Mouse (Mus musculus): ENCODE results near the gene Ccnb2.

Gene Ccnb2

DNA sequence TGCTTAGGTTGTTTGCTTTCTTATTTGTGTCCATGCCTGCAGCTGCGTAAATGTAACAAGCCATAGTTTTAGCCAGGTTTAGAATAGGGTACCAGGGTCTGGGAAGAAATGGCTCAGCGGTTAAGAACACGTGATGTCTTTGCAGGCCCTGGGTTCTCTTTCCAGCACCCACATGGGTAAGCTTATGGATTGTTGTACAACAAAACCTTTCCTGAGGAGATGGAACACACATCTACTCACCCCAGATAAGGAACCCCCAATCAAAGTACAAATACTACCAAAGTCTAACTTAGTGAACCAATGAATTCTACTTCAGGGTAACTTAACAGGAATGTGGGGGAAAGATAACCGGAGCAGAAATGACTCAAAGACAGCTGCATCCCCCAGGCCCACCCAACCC is 36.9 kb downstream of the Ccnb2 start:
- DNase-seq (ENCODE audit: low read depth), result no peak

DNA sequence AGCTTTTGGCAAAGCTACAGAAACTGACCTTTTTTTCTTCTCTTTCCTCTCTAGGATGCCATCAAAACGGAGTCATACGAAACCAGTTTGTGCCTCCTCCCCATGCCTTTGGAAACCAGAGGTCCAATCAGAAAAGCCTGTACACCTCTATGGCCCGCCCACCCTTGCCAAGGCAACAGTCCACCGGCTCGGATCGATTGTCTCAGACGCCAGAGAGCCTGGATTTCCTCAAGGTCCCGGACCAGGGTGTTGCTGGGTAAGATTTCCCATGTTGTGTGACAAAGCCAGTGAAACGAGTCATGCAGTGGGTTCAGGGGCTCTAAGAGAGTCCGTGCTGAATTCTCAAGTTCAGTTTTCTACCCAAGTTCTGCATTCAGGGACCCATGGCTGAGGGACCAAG is 37.6 kb downstream of the Ccnb2 start:
- no peak for DNase-seq (ENCODE audit: low read depth)

DNA sequence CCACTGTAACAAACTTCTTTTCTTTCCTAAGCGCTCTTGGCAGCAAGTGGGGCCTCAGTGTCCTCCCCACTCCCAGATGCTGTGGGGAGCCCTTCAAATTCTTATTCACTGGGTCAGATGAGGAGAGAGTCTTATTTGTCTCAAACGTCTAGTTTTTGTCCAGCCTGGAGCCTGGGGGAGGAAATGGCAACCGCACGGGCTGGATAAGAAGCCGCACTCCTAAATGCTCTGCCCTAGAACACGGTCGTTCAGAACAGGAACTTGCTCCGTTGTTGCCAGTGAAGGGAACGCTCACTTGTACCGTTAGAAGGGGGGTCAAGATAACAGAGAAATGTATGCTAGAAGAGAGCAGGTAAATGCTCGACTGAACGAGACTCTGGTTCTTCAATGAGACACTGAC is 39.3 kb downstream of the Ccnb2 start:
- no peak for DNase-seq (ENCODE audit: low read depth)

DNA sequence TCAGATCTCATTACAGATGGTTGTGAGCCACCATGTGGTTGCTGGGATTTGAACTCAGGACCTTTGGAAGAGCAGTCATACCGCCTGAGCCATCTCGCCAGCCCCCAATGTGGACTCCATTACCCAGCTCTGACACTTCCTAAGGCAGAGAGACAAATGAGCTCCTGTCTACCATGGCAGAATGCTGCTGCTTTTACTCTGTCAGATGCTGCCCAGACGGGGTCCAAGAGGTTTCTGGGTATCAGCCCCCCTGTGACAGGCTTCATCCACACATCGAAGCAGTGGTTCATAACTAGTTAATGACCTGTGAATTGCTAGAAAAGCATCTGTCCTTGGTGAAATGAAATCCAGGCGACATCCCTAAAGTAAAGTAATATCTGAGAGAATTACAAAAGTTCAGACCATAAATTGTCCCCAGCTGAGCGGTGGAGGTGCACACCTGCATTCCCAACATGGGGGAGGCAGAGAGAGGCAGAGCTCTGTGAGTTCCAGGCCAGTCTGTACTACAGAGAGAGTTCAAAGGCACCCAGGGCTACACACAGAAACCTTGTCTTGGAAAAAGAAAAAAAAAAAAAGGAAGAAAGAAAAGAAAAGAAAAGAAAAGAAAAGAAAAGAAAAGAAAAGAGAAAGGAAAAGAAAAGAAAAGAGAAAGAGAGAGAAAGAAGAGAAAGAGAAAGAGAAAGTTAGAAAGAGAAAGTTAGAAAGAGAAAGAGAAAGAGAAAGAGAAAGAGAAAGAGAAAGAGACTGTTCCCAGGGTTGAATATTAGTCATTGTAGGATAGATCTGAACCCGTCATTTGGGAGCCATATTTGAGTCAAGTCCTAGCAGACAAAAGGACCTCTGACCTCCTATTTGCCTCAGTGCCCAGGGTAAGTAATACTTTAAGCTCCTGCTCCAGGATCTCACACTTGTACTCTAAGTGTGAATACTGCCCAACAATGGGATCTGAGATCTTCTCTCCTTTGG is 41.6 kb downstream of the Ccnb2 start:
- no peak for DNase-seq (ENCODE audit: low read depth)

DNA sequence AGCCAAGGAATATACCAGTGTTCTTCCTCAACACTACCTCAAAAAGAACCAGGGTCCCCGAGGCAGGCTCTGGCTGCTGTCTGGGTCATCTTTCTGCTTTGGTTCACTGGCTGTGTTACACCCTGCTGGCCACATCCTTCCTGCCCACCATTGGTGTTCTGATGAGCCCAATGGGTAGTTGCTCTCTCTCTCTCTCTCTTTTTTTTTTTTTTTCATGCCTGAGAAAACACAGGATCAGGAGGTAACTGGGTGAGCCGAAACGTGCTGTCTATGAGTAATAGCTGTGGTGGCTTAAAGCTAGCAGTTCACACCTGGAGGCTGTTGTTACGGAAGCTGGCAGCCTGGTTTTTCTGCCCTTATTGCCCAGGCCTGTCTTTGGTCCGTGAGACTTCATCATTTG is 49.7 kb downstream of the Ccnb2 start:
- DNase-seq (ENCODE audit: low read depth), result no peak

DNA sequence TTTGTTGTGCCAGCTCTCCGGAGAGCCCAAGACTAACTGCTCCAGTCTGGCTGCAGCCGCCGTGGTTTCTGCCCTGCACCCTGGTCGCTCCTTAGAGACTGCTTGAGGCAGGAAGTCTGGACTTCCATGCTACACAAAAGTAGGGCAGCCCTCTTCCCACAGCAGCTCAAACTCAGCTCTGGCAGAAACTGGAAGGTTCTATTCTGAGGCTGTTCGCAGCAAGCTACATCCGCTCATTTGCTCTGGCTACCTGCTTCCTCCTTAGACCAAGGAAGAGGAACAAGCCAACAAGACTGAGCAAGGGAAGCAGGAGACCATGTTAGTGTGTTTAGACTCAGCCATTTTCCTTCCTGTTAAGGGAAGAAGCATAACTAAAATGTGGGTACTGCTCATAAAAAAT is 54.4 kb downstream of the Ccnb2 start:
- no peak for DNase-seq (ENCODE audit: low read depth)

DNA sequence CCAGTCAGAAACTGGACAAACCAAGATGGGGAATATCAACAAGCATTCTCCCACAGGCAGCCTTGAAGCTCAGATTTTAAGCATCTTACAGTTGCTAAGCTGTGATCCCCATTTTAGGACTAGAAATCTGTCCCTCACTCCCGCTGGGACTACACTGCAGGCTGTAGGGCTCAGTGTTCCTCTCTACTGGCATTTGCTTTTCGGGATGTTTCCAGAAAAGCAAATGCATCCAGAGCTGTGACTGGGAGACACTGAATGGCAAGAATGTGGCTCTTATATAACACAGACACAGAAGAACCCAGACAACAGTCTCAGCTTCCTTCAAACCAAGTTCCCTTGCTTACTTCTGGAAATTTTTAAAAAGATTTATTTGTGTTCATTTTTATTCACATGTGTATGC is 55.4 kb downstream of the Ccnb2 start:
- DNase-seq (ENCODE audit: low read depth), result no peak

DNA sequence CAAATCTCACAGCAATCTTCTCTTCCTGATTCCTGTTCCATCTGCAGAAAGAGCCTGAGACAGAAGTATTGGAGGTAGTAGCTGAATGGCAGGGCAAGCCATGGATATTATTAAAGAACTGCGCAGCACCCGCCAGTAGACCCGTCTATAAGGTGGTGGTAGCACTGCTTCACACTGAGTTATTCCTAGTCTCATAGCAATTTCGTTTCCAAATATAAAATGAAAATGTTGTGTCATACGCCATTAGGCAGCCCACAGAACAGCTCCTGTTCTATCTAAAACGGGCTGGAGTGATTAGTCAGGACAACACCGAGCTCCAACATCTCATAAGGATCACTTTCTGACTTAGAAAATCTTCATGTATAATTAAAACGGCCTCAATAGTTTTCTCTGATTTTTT is 56.6 kb downstream of the Ccnb2 start:
- no peak for DNase-seq (ENCODE audit: low read depth)

DNA sequence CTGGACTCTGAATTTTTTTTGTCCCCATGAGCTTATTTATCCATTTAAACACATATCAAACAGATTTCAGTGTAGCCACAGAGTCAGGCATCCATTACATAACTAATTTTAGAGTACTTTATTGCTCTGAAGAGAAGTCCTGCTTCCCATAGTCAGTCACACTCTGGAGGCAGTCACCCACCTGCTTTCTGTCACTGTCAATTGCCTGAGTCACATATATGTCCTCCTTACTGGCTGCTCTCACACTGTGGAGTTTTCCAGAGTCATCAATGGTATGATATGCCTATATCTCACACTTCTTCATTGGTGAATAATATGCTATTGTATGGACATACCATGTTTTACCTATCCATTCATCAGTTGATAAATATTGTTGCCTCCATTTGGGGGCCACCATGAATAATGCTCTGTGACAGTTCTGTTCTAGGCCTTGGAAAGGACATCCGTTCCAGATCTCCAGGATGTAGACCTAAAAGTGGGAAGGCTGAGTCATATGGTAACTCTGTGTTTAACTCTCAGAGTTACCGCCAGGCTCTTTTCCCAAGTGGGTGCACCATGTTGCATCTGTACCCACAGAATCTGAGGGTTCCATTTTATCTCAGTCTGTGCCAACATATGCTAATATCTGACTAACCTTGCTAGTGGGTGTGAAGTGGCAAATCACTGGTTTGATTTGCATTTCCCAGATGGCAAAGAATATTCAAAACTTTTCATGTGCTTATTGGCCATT is 61.8 kb downstream of the Ccnb2 start:
- DNase-seq (ENCODE audit: low read depth), result no peak
